Mouse (Mus musculus) megakaryocyte, embryonic 14.5 days (primary cell): ENCODE measurements at regions not wholly inside any gene's neighbourhood (a gene's known extent, or its start where the extent isn't known, plus 50 kb on each side); places are given as distances from the start of the nearest gene placed in this dataset.

Experiments used
- H3K27me3 ChIP-seq: replicated peaks from 2 replicates; pipeline ENCODE3; 2012; ENCODE audit warnings: inconsistent platforms
- H3K36me3 ChIP-seq: replicated peaks from 2 replicates; pipeline ENCODE3; 2012; ENCODE audit warnings: low read length, inconsistent platforms, mixed read lengths
- H3K4me1 ChIP-seq: 2 replicates; pipeline ENCODE4 v1.6.1; 2012; ENCODE audit warnings: inconsistent platforms
- H3K4me3 ChIP-seq: replicated peaks from 2 replicates; pipeline ENCODE3; 2012; ENCODE audit warnings: moderate library complexity, mild to moderate bottlenecking, inconsistent platforms
- H3K9me3 ChIP-seq: 2 replicates; pipeline ENCODE4 v1.6.1; 2012; ENCODE audit warnings: inconsistent platforms
- FLI1 ChIP-seq: IDR thresholded peaks from 2 replicates; pipeline ENCODE4 v1.6.1; 2012; ENCODE audit warnings: low read length, inconsistent platforms, mixed read lengths
- GATA1 ChIP-seq: IDR thresholded peaks from 3 replicates; pipeline ENCODE4 v1.6.1; 2012; ENCODE audit warnings: mixed read lengths, low read length, inconsistent platforms, borderline replicate concordance

GRCm38 (mm10) chr15:31898904-31899650 is 278.0 kb upstream of the Tas2r119 start:
- peaks cover 2% of the 10 kb centered on the region; the same call in 1 of the 2 replicates for H3K9me3 ChIP-seq
- H3K36me3 ChIP-seq, result no peaks in the 10 kb centered on the region
- H3K4me3 ChIP-seq, result no peak overlapping the region
- H3K4me1 ChIP-seq, result no peaks in the 10 kb centered on the region
- H3K27me3 ChIP-seq, result no peaks in the 10 kb centered on the region
- TF ChIP-seq GATA1, result no peak
- TF ChIP-seq FLI1, result no peak

GRCm38 (mm10) chr15:31900325-31900724 is 276.8 kb upstream of the Tas2r119 start:
- no peak overlapping the region for H3K4me3 ChIP-seq
- H3K27me3 ChIP-seq, result no peaks in the 10 kb centered on the region
- no peaks in the 10 kb centered on the region for H3K4me1 ChIP-seq
- no peaks in the 10 kb centered on the region for H3K36me3 ChIP-seq
- TF ChIP-seq GATA1 (no peak), FLI1 (no peak)
- H3K9me3 ChIP-seq, result peaks cover 2% of the 10 kb centered on the region; the same call in 1 of the 2 replicates

- Histone ChIP-seq H3K4me1 (no peaks in the 10 kb centered on the region), H3K27me3 (no peaks in the 10 kb centered on the region), H3K4me3 (no peak overlapping the region), H3K9me3 (no peaks in the 10 kb centered on the region; the same call in 1 of the 2 replicates), H3K36me3 (no peaks in the 10 kb centered on the region)
- TF ChIP-seq GATA1 (no peak), FLI1 (no peak)
Measured at GRCm38 (mm10) chr15:31908432-31908831, 268.7 kb upstream of the Tas2r119 start.

- no peaks in the 10 kb centered on the region for H3K4me1 ChIP-seq
- no peak overlapping the region for H3K4me3 ChIP-seq
- TF ChIP-seq GATA1 (no peak), FLI1 (no peak)
- no peaks in the 10 kb centered on the region for H3K36me3 ChIP-seq
- H3K9me3 ChIP-seq, result no peaks in the 10 kb centered on the region
- H3K27me3 ChIP-seq, result no peaks in the 10 kb centered on the region
Measured at GRCm38 (mm10) chr15:31911978-31912377, 265.1 kb upstream of the Tas2r119 start.

- Histone ChIP-seq H3K4me1 (no peaks in the 10 kb centered on the region), H3K27me3 (no peaks in the 10 kb centered on the region), H3K9me3 (peaks cover 3% of the 10 kb centered on the region), H3K4me3 (no peak overlapping the region), H3K36me3 (no peaks in the 10 kb centered on the region)
- no peak for TF ChIP-seq FLI1
- TF ChIP-seq GATA1, result no peak
Measured at GRCm38 (mm10) chr15:31921485-31921884, 255.6 kb upstream of the Tas2r119 start.

- TF ChIP-seq FLI1 (no peak), GATA1 (no peak)
- H3K27me3 ChIP-seq, result no peaks in the 10 kb centered on the region
- no peaks in the 10 kb centered on the region for H3K36me3 ChIP-seq
- no peaks in the 10 kb centered on the region for H3K4me1 ChIP-seq
- H3K9me3 ChIP-seq, result no peaks in the 10 kb centered on the region
- no peak overlapping the region for H3K4me3 ChIP-seq
Measured at GRCm38 (mm10) chr15:31960301-31960700, 216.8 kb upstream of the Tas2r119 start.

- Histone ChIP-seq H3K4me1 (no peaks in the 10 kb centered on the region), H3K36me3 (no peaks in the 10 kb centered on the region), H3K9me3 (no peaks in the 10 kb centered on the region), H3K27me3 (no peaks in the 10 kb centered on the region), H3K4me3 (no peak overlapping the region)
- no peak for TF ChIP-seq FLI1
- no peak for TF ChIP-seq GATA1
Measured at GRCm38 (mm10) chr15:31961963-31962362, 215.1 kb upstream of the Tas2r119 start.

- Histone ChIP-seq H3K4me1 (no peaks in the 10 kb centered on the region), H3K9me3 (no peaks in the 10 kb centered on the region), H3K27me3 (no peaks in the 10 kb centered on the region), H3K4me3 (no peak overlapping the region), H3K36me3 (no peaks in the 10 kb centered on the region)
- no peak for TF ChIP-seq GATA1
- TF ChIP-seq FLI1, result no peak
Measured at GRCm38 (mm10) chr15:31964911-31965310, 212.2 kb upstream of the Tas2r119 start.

GRCm38 (mm10) chr15:31965542-31965941 is 211.5 kb upstream of the Tas2r119 start:
- H3K27me3 ChIP-seq, result no peaks in the 10 kb centered on the region
- H3K4me1 ChIP-seq, result no peaks in the 10 kb centered on the region
- H3K4me3 ChIP-seq, result no peak overlapping the region
- no peaks in the 10 kb centered on the region for H3K36me3 ChIP-seq
- no peaks in the 10 kb centered on the region for H3K9me3 ChIP-seq
- TF ChIP-seq GATA1 (no peak), FLI1 (no peak)

GRCm38 (mm10) chr15:31972891-31973290 is 204.2 kb upstream of the Tas2r119 start:
- H3K4me1 ChIP-seq, result no peaks in the 10 kb centered on the region
- no peaks in the 10 kb centered on the region for H3K27me3 ChIP-seq
- H3K4me3 ChIP-seq, result no peak overlapping the region
- no peak for TF ChIP-seq FLI1
- TF ChIP-seq GATA1, result no peak
- no peaks in the 10 kb centered on the region for H3K36me3 ChIP-seq
- H3K9me3 ChIP-seq, result peaks cover 7% of the 10 kb centered on the region; the same call in 1 of the 2 replicates
